Mouse (Mus musculus) heart, postnatal 0 days (tissue): ENCODE measurements around the gene Ndufs1.

Source experiments
- CTCF ChIP-seq: IDR thresholded peaks from 2 replicates; pipeline ENCODE4 v1.5.1; 2016; ENCODE audit warnings: antibody characterized with exemption, control low read depth, low read depth
- EP300 ChIP-seq: IDR thresholded peaks from 2 replicates; pipeline ENCODE4 v1.6.1; 2016; ENCODE audit warnings: antibody characterized with exemption, low read depth

- peak; percentile 97 for TF ChIP-seq CTCF
- TF ChIP-seq EP300, result no peak
Observed at GRCm38 (mm10) chr1:63181019-63181418, 4.4 kb upstream of the Ndufs1 start.
